Comparison of ENCODE assay signal across 22 mouse cellular contexts in genomic region chr3:103159232-103159900, GRCm38 (mm10). TPM values are rescaled to one million over a fixed set of nuclear protein-coding genes. Genes with fewer than 3 reads are reported as not detected.
DNase-seq lines count a peak whose midpoint lies in the region; ATAC-seq and TF ChIP-seq lines count a peak whose summit lies in the region.
"Had no signal": no experiment of that assay in that cellular context is flagged by ENCODE, and none has a peak within 500 bp of the region (broad histone marks: within the 10 kb centered on the region; RNA-seq: fewer than 3 reads in every experiment).

No protein-coding gene starts in this region.

- no peak overlapping the region for H3K4me2 ChIP-seq in intestine, embryonic 15.5 days (replicated peaks)
- H3K4me2 ChIP-seq in intestine, postnatal 0 days (replicated peaks; ENCODE audit: low read depth): no peak overlapping the region
- H3K4me2 ChIP-seq in intestine, embryonic 16.5 days (ENCODE audit: low read depth, low read length): no peak overlapping the region
- H3K4me2 ChIP-seq in liver, embryonic 16.5 days (ENCODE audit: low read depth, low read length): peak overlapping the region; percentile 21; the same call in 1 of the 2 replicates
- H3K4me2 ChIP-seq: embryonic facial prominence, embryonic 13.5 days; heart, embryonic 13.5 days; hindbrain, embryonic 15.5 days; limb, embryonic 15.5 days had no signal

- no peaks in the 10 kb centered on the region for H3K9me3 ChIP-seq in intestine, embryonic 15.5 days
- no peaks in the 10 kb centered on the region for H3K9me3 ChIP-seq in intestine, postnatal 0 days (ENCODE audit: control insufficient read depth)
- no peaks in the 10 kb centered on the region for H3K9me3 ChIP-seq in intestine, embryonic 16.5 days (ENCODE audit: control insufficient read depth, low read length)
- no peaks in the 10 kb centered on the region for H3K9me3 ChIP-seq in liver, embryonic 16.5 days (replicated peaks; ENCODE audit: control insufficient read depth, low read length)
- H3K9me3 ChIP-seq: embryonic facial prominence, embryonic 13.5 days; forebrain, embryonic 10.5 days; heart, embryonic 13.5 days; hindbrain, embryonic 15.5 days; limb, embryonic 15.5 days had no signal

- 0 out of 2 replicates have a peak, but pooled peaks cover 2% of the 10 kb centered on the region for H3K36me3 ChIP-seq in intestine, embryonic 15.5 days
- H3K36me3 ChIP-seq in intestine, postnatal 0 days (ENCODE audit: control insufficient read depth, insufficient read depth): no peaks in the 10 kb centered on the region; the same call in 1 of the 2 replicates
- H3K36me3 ChIP-seq in intestine, embryonic 16.5 days (ENCODE audit: control insufficient read depth, insufficient read depth, low read length): no peaks in the 10 kb centered on the region
- H3K36me3 ChIP-seq in liver, embryonic 16.5 days (ENCODE audit: control insufficient read depth, insufficient read depth): peaks cover 15% of the 10 kb centered on the region
- H3K36me3 ChIP-seq: forebrain, embryonic 10.5 days; hindbrain, embryonic 15.5 days had no signal

- no peak overlapping the region for H3K27ac ChIP-seq in intestine, embryonic 15.5 days
- H3K27ac ChIP-seq in intestine, postnatal 0 days (ENCODE audit: low read depth, low read length): no peak overlapping the region
- H3K27ac ChIP-seq in intestine, embryonic 16.5 days (ENCODE audit: low read length): no peak overlapping the region
- peak overlapping the region; percentile 78 for H3K27ac ChIP-seq in liver, embryonic 16.5 days (ENCODE audit: low read length)
- H3K27ac ChIP-seq: embryonic facial prominence, embryonic 13.5 days; forebrain, embryonic 10.5 days; gastrocnemius, adult 2 months; heart, embryonic 13.5 days; hindbrain, embryonic 15.5 days; limb, embryonic 15.5 days had no signal

- no peak overlapping the region for H3K9ac ChIP-seq in intestine, embryonic 15.5 days
- H3K9ac ChIP-seq in intestine, postnatal 0 days (ENCODE audit: low read depth, low read length): no peak overlapping the region
- H3K9ac ChIP-seq in intestine, embryonic 16.5 days (ENCODE audit: low read depth, low read length): no peak overlapping the region
- peak overlapping the region; percentile 35; the same call in 1 of the 2 replicates for H3K9ac ChIP-seq in liver, embryonic 16.5 days (ENCODE audit: low read depth, low read length)
- H3K9ac ChIP-seq: embryonic facial prominence, embryonic 13.5 days; heart, embryonic 13.5 days; hindbrain, embryonic 15.5 days; limb, embryonic 15.5 days had no signal

- 48% methylated on average over 3 of the region's 3 CpGs for WGBS in intestine, embryonic 15.5 days
- WGBS in intestine, postnatal 0 days: 44% methylated on average over 3 of the region's 3 CpGs
- WGBS in intestine, embryonic 16.5 days: 49% methylated on average over 3 of the region's 3 CpGs
- 27% methylated on average over 3 of the region's 3 CpGs for WGBS in liver, embryonic 16.5 days (ENCODE audit: insufficient replicate concordance)

- no peak for DNase-seq in urinary bladder, postnatal 36 days (ENCODE audit: low spot score in 2 of 2)
- DNase-seq in cerebellum, postnatal 36 days: no peak
- DNase-seq in kidney, postnatal 10 days: no peak
- DNase-seq: adrenal gland, postnatal 36 days; cerebellum, adult 8-10 months; gastrocnemius, adult 2 months; heart, adult 11 months; heart, postnatal 4 days; kidney, adult 11 months; midbrain, embryonic 14.5 days; thymus, postnatal 14 days had no signal

- no peaks in the 10 kb centered on the region for H3K27me3 ChIP-seq in intestine, embryonic 15.5 days (replicated peaks)
- no peaks in the 10 kb centered on the region for H3K27me3 ChIP-seq in intestine, postnatal 0 days (replicated peaks; ENCODE audit: control insufficient read depth, insufficient read depth, low read length)
- H3K27me3 ChIP-seq in intestine, embryonic 16.5 days (replicated peaks; ENCODE audit: control insufficient read depth, insufficient read depth, low read length): no peaks in the 10 kb centered on the region
- H3K27me3 ChIP-seq in liver, embryonic 16.5 days (ENCODE audit: control insufficient read depth, insufficient read depth, low read depth, low read length): no peaks in the 10 kb centered on the region
- H3K27me3 ChIP-seq: embryonic facial prominence, embryonic 13.5 days; heart, embryonic 13.5 days; hindbrain, embryonic 15.5 days; limb, embryonic 15.5 days had no signal

- H3K4me1 ChIP-seq in intestine, embryonic 15.5 days (replicated peaks): no peaks in the 10 kb centered on the region
- no peaks in the 10 kb centered on the region for H3K4me1 ChIP-seq in intestine, postnatal 0 days (replicated peaks; ENCODE audit: control insufficient read depth, insufficient read depth, low read length)
- H3K4me1 ChIP-seq in intestine, embryonic 16.5 days (ENCODE audit: control insufficient read depth, insufficient read depth, low read length): no peaks in the 10 kb centered on the region
- peaks cover 8% of the 10 kb centered on the region for H3K4me1 ChIP-seq in liver, embryonic 16.5 days (ENCODE audit: control insufficient read depth, low read depth, low read length)
- H3K4me1 ChIP-seq: embryonic facial prominence, embryonic 13.5 days; forebrain, embryonic 10.5 days; heart, embryonic 13.5 days; hindbrain, embryonic 15.5 days; limb, embryonic 15.5 days had no signal

- peak; percentile 58; the same call in 1 of the 2 replicates for ATAC-seq in intestine, embryonic 15.5 days
- ATAC-seq in intestine, postnatal 0 days: no peak
- peak; percentile 78 for ATAC-seq in intestine, embryonic 16.5 days
- peak; percentile 99 for ATAC-seq in liver, embryonic 16.5 days (ENCODE audit: low read depth)
- ATAC-seq: CD4-positive, CD25-positive, alpha-beta regulatory T cell, adult 4 months; lung, postnatal 0 days had no signal

- H3K4me3 ChIP-seq in intestine, embryonic 15.5 days (replicated peaks): no peak overlapping the region
- no peak overlapping the region for H3K4me3 ChIP-seq in intestine, postnatal 0 days (ENCODE audit: low read depth, low read length)
- no peak overlapping the region for H3K4me3 ChIP-seq in intestine, embryonic 16.5 days (ENCODE audit: low read length)
- no peak overlapping the region for H3K4me3 ChIP-seq in liver, embryonic 16.5 days (ENCODE audit: low read depth, low read length)
- H3K4me3 ChIP-seq: embryonic facial prominence, embryonic 13.5 days; forebrain, embryonic 10.5 days; gastrocnemius, adult 2 months; heart, embryonic 13.5 days; hindbrain, embryonic 15.5 days; limb, embryonic 15.5 days had no signal

- no peak for TF ChIP-seq CTCF in intestine, postnatal 0 days (IDR thresholded peaks at IDR 0.05; ENCODE audit: low read depth)

RNA-seq across cellular contexts. Expression of gene Bcas2, which starts 12.1 kb away (rescaled TPM):
- 179 and 189 TPM in 2 replicates for polyA plus RNA-seq in intestine, embryonic 15.5 days (2015; fragmentation: Nextera tagmentation; extraction: Ambion mirVana)
- 88.7 and 93.5 TPM in 2 replicates for polyA plus RNA-seq in intestine, postnatal 0 days (2015; fragmentation: Nextera tagmentation; extraction: Ambion mirVana)
- polyA plus RNA-seq in intestine, embryonic 16.5 days (2015; fragmentation: Nextera tagmentation; extraction: Ambion mirVana): 153 and 173 TPM in 2 replicates
- 117 and 129 TPM in 2 replicates for polyA plus RNA-seq in liver, embryonic 16.5 days (2015; fragmentation: Nextera tagmentation; extraction: Ambion mirVana)

RNA-seq across cellular contexts. Expression of gene Dennd2c, which starts 57.0 kb away (rescaled TPM):
- polyA plus RNA-seq in intestine, embryonic 15.5 days (2015; fragmentation: Nextera tagmentation; extraction: Ambion mirVana): 3.0 and 3.1 TPM in 2 replicates
- polyA plus RNA-seq in intestine, postnatal 0 days (2015; fragmentation: Nextera tagmentation; extraction: Ambion mirVana): 0.95 and 0.96 TPM in 2 replicates
- 2.1 and 2.2 TPM in 2 replicates for polyA plus RNA-seq in intestine, embryonic 16.5 days (2015; fragmentation: Nextera tagmentation; extraction: Ambion mirVana)
- 7.6 and 7.8 TPM in 2 replicates for polyA plus RNA-seq in liver, embryonic 16.5 days (2015; fragmentation: Nextera tagmentation; extraction: Ambion mirVana)
